Comparison of ENCODE assay signal across 8 mouse cellular contexts in the genomic region with DNA sequence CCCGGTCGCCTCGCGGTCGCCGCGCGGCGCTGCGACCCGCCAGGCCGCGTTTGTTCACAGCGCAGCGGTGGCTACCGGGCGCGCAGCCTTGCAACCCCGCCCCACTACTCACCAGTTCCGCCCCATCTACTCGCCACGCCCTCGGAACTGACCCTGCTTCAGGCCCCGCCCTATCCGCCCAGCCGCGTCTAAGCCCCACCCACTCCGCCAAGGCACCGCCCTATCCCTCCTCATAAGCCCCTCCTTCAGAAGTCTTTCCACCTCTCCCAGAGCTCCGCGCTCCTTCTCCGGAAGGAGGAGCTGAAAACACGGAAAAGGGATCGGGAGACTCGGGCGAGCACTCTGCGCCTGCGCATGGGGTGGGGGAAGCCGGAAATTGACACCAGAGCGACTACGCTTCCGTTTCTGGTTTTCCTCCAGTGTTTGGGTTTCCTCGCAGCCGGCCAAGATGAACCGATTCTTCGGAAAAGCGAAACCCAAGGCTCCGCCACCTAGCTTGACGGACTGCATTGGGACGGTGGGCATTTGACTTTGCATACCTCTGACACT. TPM values are rescaled to one million over a fixed set of nuclear protein-coding genes. Genes with fewer than 3 reads are reported as not detected.
DNase-seq lines count a peak whose midpoint lies in the region; ATAC-seq lines count a peak whose summit lies in the region.

A gene (minus strand): TSS at position 135 of the 549 bp plus-strand sequence.
A gene (plus strand): TSS at position 248 of the 549 bp plus-strand sequence.

- intact Hi-C loops in heart, postnatal 14 days (cut with DNase I): loop anchor here (2.0 kb wide), 2 partner anchors 23 to 173 kb away; a partner anchor contains a TSS

- ATAC-seq in forebrain, embryonic 14.5 days: peak; percentile 97
- ATAC-seq in neural tube, embryonic 15.5 days (ENCODE audit: low FRiP score): peak; percentile 98

- H3K9me3 ChIP-seq in forebrain, embryonic 14.5 days (replicated peaks; ENCODE audit: control insufficient read depth, low read length): no peaks in the 10 kb centered on the region
- H3K9me3 ChIP-seq in neural tube, embryonic 15.5 days (replicated peaks): no peaks in the 10 kb centered on the region

- peak within 1 kb of the TSS; percentile 80 for H3K4me2 ChIP-seq in forebrain, embryonic 14.5 days (ENCODE audit: low read length)
- peak within 1 kb of the TSS; percentile 79 for H3K4me2 ChIP-seq in neural tube, embryonic 15.5 days

- DNase-seq in ES-CJ7 (ENCODE audit: low read depth, low spot score): peak; percentile 99
- DNase-seq in cerebellum, adult 11 months: peak; percentile 99
- DNase-seq in forebrain, embryonic 14.5 days (ENCODE audit: low spot score): peak; percentile 99
- peak; percentile 99 for DNase-seq in heart, postnatal 14 days
- DNase-seq in layer of hippocampus, adult 11-12 months (ENCODE audit: low spot score): peak; percentile 98
- peak; percentile 99 for DNase-seq in lung, adult 18-20 months
- peak; percentile 98 for DNase-seq in testis, postnatal 14 days (ENCODE audit: low spot score)

- peak within 1 kb of the TSS; percentile 87 for H3K4me3 ChIP-seq in forebrain, embryonic 14.5 days (ENCODE audit: low read depth, low read length)
- H3K4me3 ChIP-seq in neural tube, embryonic 15.5 days (replicated peaks): peak within 1 kb of the TSS; percentile 99

- no peaks in the 10 kb centered on the region for H3K27me3 ChIP-seq in forebrain, embryonic 14.5 days (replicated peaks; ENCODE audit: control insufficient read depth, insufficient read depth, low read length)
- no peaks in the 10 kb centered on the region for H3K27me3 ChIP-seq in neural tube, embryonic 15.5 days (replicated peaks)

- peaks cover 54% of the 10 kb centered on the region for H3K36me3 ChIP-seq in forebrain, embryonic 14.5 days (ENCODE audit: control insufficient read depth, insufficient read depth, low read length)
- peaks cover 42% of the 10 kb centered on the region for H3K36me3 ChIP-seq in neural tube, embryonic 15.5 days

- H3K4me1 ChIP-seq in forebrain, embryonic 14.5 days (ENCODE audit: control insufficient read depth, insufficient read depth, low read length): peaks cover 20% of the 10 kb centered on the region
- peaks cover 30% of the 10 kb centered on the region for H3K4me1 ChIP-seq in neural tube, embryonic 15.5 days

- under 1% methylated on average over 46 of the region's 50 CpGs for WGBS in forebrain, embryonic 14.5 days
- under 1% methylated on average over 50 of the region's 50 CpGs for WGBS in neural tube, embryonic 15.5 days

- H3K27ac ChIP-seq in forebrain, embryonic 14.5 days (ENCODE audit: low read depth, low read length): peak within 1 kb of the TSS; percentile 82
- peak within 1 kb of the TSS; percentile 90 for H3K27ac ChIP-seq in neural tube, embryonic 15.5 days (replicated peaks)

- peak within 1 kb of the TSS; percentile 85 for H3K9ac ChIP-seq in forebrain, embryonic 14.5 days (ENCODE audit: low read length)
- H3K9ac ChIP-seq in neural tube, embryonic 15.5 days (replicated peaks): peak within 1 kb of the TSS; percentile 79

RNA-seq across cellular contexts. Expression of the first gene that starts in this region (rescaled TPM):
- polyA plus RNA-seq in forebrain, embryonic 14.5 days (2014; fragmentation: Nextera tagmentation; extraction: Ambion mirVana): 209 and 216 TPM in 2 replicates
- 100 to 1,000 TPM; 193 to 198 TPM for total RNA-seq in heart, postnatal 14 days (2021)
- 195 and 200 TPM in 2 replicates for polyA plus RNA-seq in neural tube, embryonic 15.5 days (2015; fragmentation: Nextera tagmentation; extraction: Ambion mirVana)

RNA-seq across cellular contexts. Expression of the second gene that starts in this region (rescaled TPM):
- polyA plus RNA-seq in forebrain, embryonic 14.5 days (2014; fragmentation: Nextera tagmentation; extraction: Ambion mirVana): 192 and 200 TPM in 2 replicates
- total RNA-seq in heart, postnatal 14 days (2021): 10 to 100 TPM; 32.9 to 37.3 TPM
- polyA plus RNA-seq in neural tube, embryonic 15.5 days (2015; fragmentation: Nextera tagmentation; extraction: Ambion mirVana): 137 and 147 TPM in 2 replicates

Comparison
In these comparisons a context has a peak if more than half of its experiments do, and no peak if none do; other contexts are left out.
1. Peak in every context shown above with its lines: DNase-seq, ATAC-seq, H3K4me3 ChIP-seq and H3K27ac ChIP-seq.